Mouse (Mus musculus): ENCODE measurements at regions not wholly inside any gene's neighbourhood (a gene's known extent, or its start where the extent isn't known, plus 50 kb on each side); places are given as distances from the start of the nearest gene placed in this dataset.
"Not testable (repeated sequence)": the region's sequence is repeated elsewhere in the genome, so short reads cannot be mapped to it uniquely, and the experiment has no call there.

DNA sequence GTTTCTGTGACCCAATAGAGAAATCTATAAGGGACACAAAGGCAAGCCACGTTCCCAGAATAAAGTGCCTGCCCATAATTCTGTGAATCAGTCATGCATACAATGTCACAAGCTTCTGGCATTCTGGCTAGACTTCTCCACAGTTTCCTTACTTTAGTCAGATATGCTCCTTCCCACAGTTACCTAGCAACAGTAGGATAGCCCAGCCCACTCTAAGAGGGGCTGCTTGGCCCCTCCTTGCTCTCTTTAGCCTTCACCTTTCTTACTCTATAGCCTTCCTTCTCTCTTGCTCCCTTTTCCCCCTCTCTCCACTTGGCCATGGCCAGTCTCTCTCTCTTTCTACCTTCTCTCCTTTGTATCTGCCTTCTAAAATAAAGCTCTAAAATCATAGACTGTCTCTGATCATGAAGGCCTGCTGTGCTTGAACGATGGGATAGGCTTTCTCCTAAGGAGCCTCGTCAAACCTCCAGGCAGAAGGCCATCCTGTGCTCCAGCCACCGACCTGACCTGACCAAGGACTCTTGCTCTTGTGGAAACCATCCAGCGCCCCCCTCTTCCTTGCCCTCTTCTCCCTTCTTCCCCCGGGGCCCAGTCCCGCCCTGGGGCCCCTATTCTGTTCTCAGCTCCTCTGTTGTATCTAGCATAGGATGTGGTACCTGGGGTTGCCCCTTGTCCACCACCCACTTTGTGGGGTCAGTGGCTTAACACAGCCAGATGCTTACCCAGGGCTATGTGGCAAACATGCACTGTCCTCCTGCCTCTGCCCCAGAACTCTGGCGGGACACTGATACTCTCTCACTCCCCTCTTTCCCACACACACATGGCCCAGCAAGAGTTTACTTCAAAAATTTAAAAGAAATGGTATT lies 1723.8 kb upstream of the Igfbp7 start:
- no peak for DNase-seq (ENCODE audit: low spot score in 2 of 2)

DNA sequence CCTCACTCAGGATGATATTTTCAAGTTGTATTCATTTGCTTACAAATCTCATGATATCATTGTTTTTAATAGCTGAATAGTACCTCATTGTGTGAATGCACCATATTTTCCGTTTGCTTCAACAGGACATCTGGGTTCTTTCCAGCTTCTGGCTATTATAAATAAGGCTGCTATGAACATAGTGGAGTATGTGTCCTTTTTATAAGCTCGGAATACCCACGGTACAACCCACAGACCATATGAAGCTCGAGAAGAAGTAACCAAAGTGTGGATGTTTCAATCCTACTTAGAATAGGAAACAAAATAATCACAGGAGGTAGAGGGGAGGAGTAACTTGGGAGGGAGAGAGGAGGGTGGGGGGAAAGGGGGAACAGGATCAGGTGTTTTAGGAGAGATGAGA lies 1675.3 kb upstream of the Igfbp7 start:
- DNase-seq (ENCODE audit: low spot score in 2 of 2) = peak in 1 of 2 experiments; percentile 3

DNA sequence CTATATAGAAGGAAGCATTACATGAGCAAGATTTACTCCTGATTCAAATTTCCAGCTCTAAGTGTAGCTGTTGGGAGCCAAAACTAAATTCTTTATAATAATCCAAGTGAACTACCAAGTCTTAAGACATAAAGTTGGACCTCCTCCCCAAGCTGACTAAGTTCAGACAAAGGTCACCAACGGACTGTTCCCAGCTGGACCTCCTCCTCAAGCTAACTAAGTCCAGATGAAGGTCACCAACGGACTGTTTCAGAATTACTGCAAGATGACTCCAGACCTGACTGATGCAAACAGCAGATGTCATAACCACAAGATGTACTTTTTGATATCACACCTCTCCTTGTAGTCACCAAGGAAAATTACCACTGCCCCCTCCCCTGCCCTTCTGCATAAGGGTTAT lies 1652.0 kb upstream of the Igfbp7 start:
- DNase-seq (ENCODE audit: low spot score in 2 of 2) = not testable (repeated sequence)

All from left cerebral cortex, adult 9 months (tissue).